Mouse (Mus musculus) lung, adult 18-20 months (tissue): Measurements from ENCODE around the gene Itgae.

Experiments
- DNase-seq, 2 experiments: peaks; one replicate each; pipeline ENCODE4 v3.0.0; 2022; ENCODE audit warnings: mixed read lengths in 2 of 2

Gene Itgae

GRCm38 (mm10) chr11:73094231-73094995 lies 4.0 kb downstream of the Itgae start:
- DNase-seq = no peak

- DNase-seq = no peak
Observed at GRCm38 (mm10) chr11:73098860-73099259, 8.5 kb downstream of the Itgae start.

- DNase-seq = no peak
Observed at GRCm38 (mm10) chr11:73099976-73100750, 9.8 kb downstream of the Itgae start.

- DNase-seq = no peak
Observed at GRCm38 (mm10) chr11:73101308-73101707, 10.9 kb downstream of the Itgae start.

GRCm38 (mm10) chr11:73105246-73105645 lies 14.9 kb downstream of the Itgae start:
- DNase-seq = no peak

- peak; percentile 18 to 28 for DNase-seq
Observed at GRCm38 (mm10) chr11:73107358-73107757, 17.0 kb downstream of the Itgae start.

- DNase-seq = no peak
Observed at GRCm38 (mm10) chr11:73108195-73108897, 18.0 kb downstream of the Itgae start.

- DNase-seq = no peak
Observed at GRCm38 (mm10) chr11:73108898-73109625, 18.7 kb downstream of the Itgae start.

- DNase-seq = no peak
Observed at GRCm38 (mm10) chr11:73109941-73110340, 19.6 kb downstream of the Itgae start.

GRCm38 (mm10) chr11:73111414-73111813 lies 21.0 kb downstream of the Itgae start:
- DNase-seq = no peak

- DNase-seq = no peak
Observed at GRCm38 (mm10) chr11:73126495-73126894, 36.1 kb downstream of the Itgae start.

- DNase-seq = peak; percentile 21 to 34
Observed at GRCm38 (mm10) chr11:73131020-73131419, 40.6 kb downstream of the Itgae start.

GRCm38 (mm10) chr11:73132999-73133398 lies 42.6 kb downstream of the Itgae start:
- no peak for DNase-seq

- DNase-seq = no peak
Observed at GRCm38 (mm10) chr11:73134222-73134621, 43.8 kb downstream of the Itgae start.

- no peak for DNase-seq
Observed at GRCm38 (mm10) chr11:73136587-73136986, 46.2 kb downstream of the Itgae start.

GRCm38 (mm10) chr11:73137116-73137515 lies 46.7 kb downstream of the Itgae start:
- DNase-seq = no peak

- DNase-seq = peak; percentile 93 to 95
Observed at GRCm38 (mm10) chr11:73137591-73138501, 47.5 kb downstream of the Itgae start, which contains the start of gene Haspin. Gene Haspin, minus strand, starts transcription at chr11:73138294.

- peak; percentile 73 to 82 for DNase-seq
Observed at GRCm38 (mm10) chr11:73144261-73144681, 53.9 kb downstream of the Itgae start.

GRCm38 (mm10) chr11:73146026-73146974 lies 55.9 kb downstream of the Itgae start:
- peak; percentile 30 to 46 for DNase-seq

- no peak for DNase-seq
Observed at GRCm38 (mm10) chr11:73146975-73147365, 56.6 kb downstream of the Itgae start.
